ENCODE assay signal across 8 mouse cellular contexts in genomic region chr13:54758756-54759470, GRCm38 (mm10). TPM values are rescaled to one million over a fixed set of nuclear protein-coding genes. Genes with fewer than 3 reads are reported as not detected.
DNase-seq lines count a peak whose midpoint lies in the region; ATAC-seq and TF ChIP-seq lines count a peak whose summit lies in the region.

No protein-coding gene starts in this region.

- WGBS in limb, embryonic 14.5 days, result under 1% methylated on average over 29 of the region's 29 CpGs
- WGBS in stomach, embryonic 15.5 days, result 2% methylated on average over 29 of the region's 29 CpGs

- peak; percentile 50 to 54 for DNase-seq in cerebellum, adult 18-20 months
- DNase-seq in cerebellum, postnatal 36 days, result no peak
- DNase-seq in right cerebral cortex, adult 18-20 months, result peak; percentile 29
- DNase-seq in right cerebral cortex, postnatal 14 days, result no peak
- no peak for DNase-seq in limb, embryonic 14.5 days (ENCODE audit: low spot score)
- no peak for DNase-seq in thymus, postnatal 0 days (ENCODE audit: low spot score)
- no peak for DNase-seq in gastrocnemius, adult 18-20 months (ENCODE audit: low spot score)

- H3K9ac ChIP-seq in limb, embryonic 14.5 days (ENCODE audit: low read depth, low read length, severe bottlenecking), result no peak overlapping the region
- H3K9ac ChIP-seq in stomach, embryonic 15.5 days, result no peak overlapping the region

- H3K27me3 ChIP-seq in limb, embryonic 14.5 days (ENCODE audit: control insufficient read depth, insufficient read depth, low read length), result peaks cover 17% of the 10 kb centered on the region
- H3K27me3 ChIP-seq in stomach, embryonic 15.5 days (replicated peaks), result peaks cover 30% of the 10 kb centered on the region

- H3K36me3 ChIP-seq in limb, embryonic 14.5 days (ENCODE audit: control insufficient read depth, insufficient read depth, low read length), result no peaks in the 10 kb centered on the region
- H3K36me3 ChIP-seq in stomach, embryonic 15.5 days, result no peaks in the 10 kb centered on the region

- no peak for ATAC-seq in limb, embryonic 14.5 days (ENCODE audit: low FRiP score, low read depth)
- ATAC-seq in stomach, embryonic 15.5 days (ENCODE audit: insufficient read depth, low FRiP score, low read depth), result 0 out of 2 replicates have a peak, but pooled peaks have one; percentile 8

- H3K9me3 ChIP-seq in limb, embryonic 14.5 days (ENCODE audit: control insufficient read depth, low read length), result no peaks in the 10 kb centered on the region
- no peaks in the 10 kb centered on the region for H3K9me3 ChIP-seq in stomach, embryonic 15.5 days

- no peak overlapping the region; the same call in 1 of the 2 replicates for H3K4me2 ChIP-seq in limb, embryonic 14.5 days (replicated peaks; ENCODE audit: low read depth, low read length, severe bottlenecking)
- peak overlapping the region; percentile 67 for H3K4me2 ChIP-seq in stomach, embryonic 15.5 days

- H3K4me3 ChIP-seq in limb, embryonic 14.5 days (replicated peaks; ENCODE audit: low read length), result peak overlapping the region; percentile 29; the same call in 1 of the 2 replicates
- H3K4me3 ChIP-seq in stomach, embryonic 15.5 days (replicated peaks), result peak overlapping the region; percentile 37

- peaks cover 6% of the 10 kb centered on the region for H3K4me1 ChIP-seq in limb, embryonic 14.5 days (ENCODE audit: control insufficient read depth, insufficient read depth, low read length)
- H3K4me1 ChIP-seq in stomach, embryonic 15.5 days, result peaks cover 8% of the 10 kb centered on the region; the same call in 1 of the 2 replicates

- TF ChIP-seq POLR2A in limb, embryonic 14.5 days (IDR thresholded peaks at IDR 0.05; ENCODE audit: borderline replicate concordance, extremely low read depth, insufficient read depth, insufficient read length), result no peak

- H3K27ac ChIP-seq in limb, embryonic 14.5 days (replicated peaks; ENCODE audit: low read depth, low read length), result no peak overlapping the region
- no peak overlapping the region for H3K27ac ChIP-seq in stomach, embryonic 15.5 days

RNA-seq across cellular contexts. Expression of gene Sncb, which starts 7.5 kb away (rescaled TPM):
- polyA plus RNA-seq in limb, embryonic 14.5 days (2012; rRNA removed), result 0.30 TPM in 1 of 2 replicates, not detected in the other
- 0.40 TPM in 1 of 2 replicates, not detected in the other for polyA plus RNA-seq in limb, embryonic 14.5 days (2014; fragmentation: Nextera tagmentation; extraction: Ambion mirVana)
- polyA plus RNA-seq in stomach, embryonic 15.5 days (2015; fragmentation: Nextera tagmentation; extraction: Ambion mirVana), result 0.21 and 0.37 TPM in 2 replicates
- polyA plus RNA-seq in thymus, postnatal 0 days (2015; fragmentation: Nextera tagmentation; extraction: Ambion mirVana), result 0.31 TPM in 1 of 2 replicates, not detected in the other
- total RNA-seq in gastrocnemius, adult 18-20 months (2021), result not detected

RNA-seq across cellular contexts. Expression of gene Gprin1, which starts 9.2 kb away (rescaled TPM):
- polyA plus RNA-seq in limb, embryonic 14.5 days (2012; rRNA removed), result 0.70 and 0.87 TPM in 2 replicates
- polyA plus RNA-seq in limb, embryonic 14.5 days (2014; fragmentation: Nextera tagmentation; extraction: Ambion mirVana), result 0.32 and 0.67 TPM in 2 replicates
- 0.77 and 0.80 TPM in 2 replicates for polyA plus RNA-seq in stomach, embryonic 15.5 days (2015; fragmentation: Nextera tagmentation; extraction: Ambion mirVana)
- polyA plus RNA-seq in thymus, postnatal 0 days (2015; fragmentation: Nextera tagmentation; extraction: Ambion mirVana), result 0.77 and 1.0 TPM in 2 replicates
- not detected for total RNA-seq in gastrocnemius, adult 18-20 months (2021)

RNA-seq across cellular contexts. Expression of gene Eif4e1b, which starts 24.9 kb away (rescaled TPM):
- polyA plus RNA-seq in limb, embryonic 14.5 days (2012; rRNA removed), result not detected in 2 replicates
- polyA plus RNA-seq in limb, embryonic 14.5 days (2014; fragmentation: Nextera tagmentation; extraction: Ambion mirVana), result not detected in 2 replicates
- polyA plus RNA-seq in stomach, embryonic 15.5 days (2015; fragmentation: Nextera tagmentation; extraction: Ambion mirVana), result not detected in 2 replicates
- polyA plus RNA-seq in thymus, postnatal 0 days (2015; fragmentation: Nextera tagmentation; extraction: Ambion mirVana), result not detected in 2 replicates
- total RNA-seq in gastrocnemius, adult 18-20 months (2021), result not detected

RNA-seq across cellular contexts. Expression of gene Tspan17, which starts 30.3 kb away (rescaled TPM):
- 2.0 and 2.6 TPM in 2 replicates for polyA plus RNA-seq in limb, embryonic 14.5 days (2012; rRNA removed)
- 4.4 TPM in 2 replicates for polyA plus RNA-seq in limb, embryonic 14.5 days (2014; fragmentation: Nextera tagmentation; extraction: Ambion mirVana)
- 14.7 and 15.6 TPM in 2 replicates for polyA plus RNA-seq in stomach, embryonic 15.5 days (2015; fragmentation: Nextera tagmentation; extraction: Ambion mirVana)
- polyA plus RNA-seq in thymus, postnatal 0 days (2015; fragmentation: Nextera tagmentation; extraction: Ambion mirVana), result 4.4 and 5.0 TPM in 2 replicates
- 10 to 100 TPM; 19.1 to 23.1 TPM for total RNA-seq in gastrocnemius, adult 18-20 months (2021)

RNA-seq across cellular contexts. Expression of gene Cdhr2, which starts 57.7 kb away (rescaled TPM):
- polyA plus RNA-seq in limb, embryonic 14.5 days (2012; rRNA removed), result 0.06 and 0.08 TPM in 2 replicates
- 0.06 TPM in 1 of 2 replicates, not detected in the other for polyA plus RNA-seq in limb, embryonic 14.5 days (2014; fragmentation: Nextera tagmentation; extraction: Ambion mirVana)
- polyA plus RNA-seq in stomach, embryonic 15.5 days (2015; fragmentation: Nextera tagmentation; extraction: Ambion mirVana), result 7.9 and 8.7 TPM in 2 replicates
- polyA plus RNA-seq in thymus, postnatal 0 days (2015; fragmentation: Nextera tagmentation; extraction: Ambion mirVana), result 0.14 and 0.22 TPM in 2 replicates
- not detected for total RNA-seq in gastrocnemius, adult 18-20 months (2021)

Comparison
In these comparisons a context has a peak if more than half of its experiments do, and no peak if none do; other contexts are left out.
1. DNase-seq: peak in cerebellum, adult 18-20 months (2 of 2) and right cerebral cortex, adult 18-20 months (single experiment); none in cerebellum, postnatal 36 days (0 of 2), right cerebral cortex, postnatal 14 days (single experiment), limb, embryonic 14.5 days (single experiment), thymus, postnatal 0 days (single experiment) and gastrocnemius, adult 18-20 months (single experiment).